Mouse (Mus musculus) spleen, adult 18-20 months (tissue): ENCODE results near the gene Abcc10.
A peak's percentile ranks its signal among the peaks of the same experiment; 100 is the strongest.

ENCODE experiments used
- DNase-seq, 2 experiments: peaks; one replicate each; pipeline ENCODE4 v3.0.0; 2022; ENCODE audit warnings: mixed read lengths in 2 of 2

Gene Abcc10

GRCm38 (mm10) chr17:46327906-46328534, at the start of gene Abcc10:
TSS of gene Abcc10 (minus strand) at chr17:46328352.
- peak; percentile 96 to 98 for DNase-seq

- peak in 1 of 2 experiments; percentile 53 for DNase-seq
These were observed 43.6 kb upstream of the Abcc10 start for GRCm38 (mm10) chr17:46371783-46372182.

- no peak for DNase-seq
These were observed 23.0 kb upstream of the Abcc10 start for GRCm38 (mm10) chr17:46351026-46351700.

- DNase-seq = peak; percentile 13 to 14
These were observed 13.1 kb upstream of the Abcc10 start for GRCm38 (mm10) chr17:46341208-46341607.

- DNase-seq = peak in 1 of 2 experiments; percentile 18
These were observed 8.3 kb upstream of the Abcc10 start for GRCm38 (mm10) chr17:46336475-46336874.

- DNase-seq = no peak
These were observed 571 bp upstream of the Abcc10 start for GRCm38 (mm10) chr17:46328723-46329122.

- DNase-seq = no peak
These were observed 693 bp downstream of the Abcc10 start for GRCm38 (mm10) chr17:46327413-46327905.

- no peak for DNase-seq
These were observed 5.9 kb downstream of the Abcc10 start for GRCm38 (mm10) chr17:46322046-46322823.

GRCm38 (mm10) chr17:46320492-46320891, 7.7 kb downstream of the Abcc10 start:
- no peak for DNase-seq

- no peak for DNase-seq
These were observed 12.3 kb downstream of the Abcc10 start for GRCm38 (mm10) chr17:46315813-46316212.

GRCm38 (mm10) chr17:46313135-46313715, 14.9 kb downstream of the Abcc10 start:
- DNase-seq = no peak

- DNase-seq = no peak
These were observed 17.6 kb downstream of the Abcc10 start for GRCm38 (mm10) chr17:46310515-46310914.

GRCm38 (mm10) chr17:46309835-46310234, 18.3 kb downstream of the Abcc10 start:
- no peak for DNase-seq

- DNase-seq = no peak
These were observed 21.2 kb downstream of the Abcc10 start for GRCm38 (mm10) chr17:46306956-46307355.

- DNase-seq = no peak
These were observed 24.0 kb downstream of the Abcc10 start for GRCm38 (mm10) chr17:46304184-46304583.

- no peak for DNase-seq
These were observed 26.3 kb downstream of the Abcc10 start for GRCm38 (mm10) chr17:46301892-46302291.

- peak; percentile 46 to 81 for DNase-seq
These were observed 29.8 kb downstream of the Abcc10 start for GRCm38 (mm10) chr17:46298220-46298913.

GRCm38 (mm10) chr17:46297364-46298219, 30.6 kb downstream of the Abcc10 start, which contains the start of gene Dlk2:
TSS of gene Dlk2 (plus strand) at chr17:46297421.
- DNase-seq = no peak

GRCm38 (mm10) chr17:46297028-46297363, 31.2 kb downstream of the Abcc10 start:
- no peak for DNase-seq

- DNase-seq = no peak
These were observed 31.6 kb downstream of the Abcc10 start for GRCm38 (mm10) chr17:46296601-46297000.

GRCm38 (mm10) chr17:46287678-46288095, 40.5 kb downstream of the Abcc10 start:
- no peak for DNase-seq
